Mouse (Mus musculus): Measurements from ENCODE around the gene Srd5a1. TPM values are rescaled to one million over a fixed set of nuclear protein-coding genes. Genes with fewer than 3 reads are reported as not detected.

Srd5a1 gene
- polyA plus RNA-seq, 1 experiment from 2014 or later = 25.6 TPM

GRCm38 (mm10) chr13:69555045-69555444 lies 56.2 kb downstream of the Srd5a1 start:
- no peak for ATAC-seq
- Histone ChIP-seq H3K4me3 (replicated peaks; ENCODE audit: low read length) (no peak overlapping the region), H3K27ac (ENCODE audit: low read length) (no peak overlapping the region), H3K27me3 (replicated peaks; ENCODE audit: control insufficient read depth, insufficient read depth, low read length) (no peaks in the 10 kb centered on the region), H3K36me3 (ENCODE audit: control insufficient read depth, insufficient read depth) (no peaks in the 10 kb centered on the region), H3K9ac (replicated peaks; ENCODE audit: low read depth, low read length) (no peak overlapping the region), H3K4me1 (replicated peaks; ENCODE audit: control insufficient read depth, insufficient read depth, low read length) (0 out of 2 replicates have a peak, but pooled peaks cover 2% of the 10 kb centered on the region), H3K9me3 (ENCODE audit: control insufficient read depth, low read length) (no peaks in the 10 kb centered on the region), H3K4me2 (ENCODE audit: low read length) (no peak overlapping the region)
- 35% methylated on average over 8 of the region's 8 CpGs for WGBS

- no peak for ATAC-seq
- Histone ChIP-seq H3K9ac (replicated peaks; ENCODE audit: low read depth, low read length) (no peak overlapping the region), H3K4me2 (ENCODE audit: low read length) (no peak overlapping the region), H3K4me3 (replicated peaks; ENCODE audit: low read length) (no peak overlapping the region), H3K9me3 (ENCODE audit: control insufficient read depth, low read length) (no peaks in the 10 kb centered on the region), H3K4me1 (replicated peaks; ENCODE audit: control insufficient read depth, insufficient read depth, low read length) (no peaks in the 10 kb centered on the region), H3K27ac (ENCODE audit: low read length) (no peak overlapping the region), H3K27me3 (replicated peaks; ENCODE audit: control insufficient read depth, insufficient read depth, low read length) (no peaks in the 10 kb centered on the region), H3K36me3 (ENCODE audit: control insufficient read depth, insufficient read depth) (no peaks in the 10 kb centered on the region)
- 90% methylated on average over 9 of the region's 9 CpGs for WGBS
Measured at GRCm38 (mm10) chr13:69554255-69554654, 57.0 kb downstream of the Srd5a1 start.

GRCm38 (mm10) chr13:69553024-69553423 lies 58.2 kb downstream of the Srd5a1 start:
- H3K9me3 ChIP-seq (ENCODE audit: control insufficient read depth, low read length) = no peaks in the 10 kb centered on the region
- ATAC-seq = no peak
- WGBS = 26% methylated on average over 5 of the region's 5 CpGs

GRCm38 (mm10) chr13:69550831-69551230 lies 60.4 kb downstream of the Srd5a1 start:
- WGBS = 98% methylated on average over 2 of the region's 2 CpGs
- ATAC-seq = no peak

More at GRCm38 (mm10) chr13:69553024-69553423, 58.2 kb downstream of the Srd5a1 start:
- no peaks in the 10 kb centered on the region for H3K27me3 ChIP-seq (replicated peaks; ENCODE audit: control insufficient read depth, insufficient read depth, low read length)
- no peak overlapping the region for H3K4me3 ChIP-seq (replicated peaks; ENCODE audit: low read length)
- no peak overlapping the region for H3K27ac ChIP-seq (ENCODE audit: low read length)
- no peak overlapping the region for H3K4me2 ChIP-seq (ENCODE audit: low read length)
- H3K4me1 ChIP-seq (replicated peaks; ENCODE audit: control insufficient read depth, insufficient read depth, low read length) = no peaks in the 10 kb centered on the region
- no peaks in the 10 kb centered on the region for H3K36me3 ChIP-seq (ENCODE audit: control insufficient read depth, insufficient read depth)
- H3K9ac ChIP-seq (replicated peaks; ENCODE audit: low read depth, low read length) = no peak overlapping the region

GRCm38 (mm10) chr13:69549980-69550379 lies 61.3 kb downstream of the Srd5a1 start:
- Histone ChIP-seq H3K27me3 (replicated peaks; ENCODE audit: control insufficient read depth, insufficient read depth, low read length) (no peaks in the 10 kb centered on the region), H3K4me1 (replicated peaks; ENCODE audit: control insufficient read depth, insufficient read depth, low read length) (no peaks in the 10 kb centered on the region), H3K27ac (ENCODE audit: low read length) (no peak overlapping the region), H3K4me3 (replicated peaks; ENCODE audit: low read length) (no peak overlapping the region), H3K9me3 (ENCODE audit: control insufficient read depth, low read length) (no peaks in the 10 kb centered on the region), H3K36me3 (ENCODE audit: control insufficient read depth, insufficient read depth) (no peaks in the 10 kb centered on the region), H3K9ac (replicated peaks; ENCODE audit: low read depth, low read length) (no peak overlapping the region), H3K4me2 (ENCODE audit: low read length) (no peak overlapping the region)
- 52% methylated on average over 8 of the region's 8 CpGs for WGBS
- no peak for ATAC-seq

More at GRCm38 (mm10) chr13:69550831-69551230, 60.4 kb downstream of the Srd5a1 start:
- Histone ChIP-seq H3K9me3 (ENCODE audit: control insufficient read depth, low read length) (no peaks in the 10 kb centered on the region), H3K4me1 (replicated peaks; ENCODE audit: control insufficient read depth, insufficient read depth, low read length) (no peaks in the 10 kb centered on the region), H3K4me2 (ENCODE audit: low read length) (no peak overlapping the region), H3K27me3 (replicated peaks; ENCODE audit: control insufficient read depth, insufficient read depth, low read length) (no peaks in the 10 kb centered on the region), H3K36me3 (ENCODE audit: control insufficient read depth, insufficient read depth) (no peaks in the 10 kb centered on the region), H3K9ac (replicated peaks; ENCODE audit: low read depth, low read length) (no peak overlapping the region), H3K4me3 (replicated peaks; ENCODE audit: low read length) (no peak overlapping the region), H3K27ac (ENCODE audit: low read length) (no peak overlapping the region)

- Histone ChIP-seq H3K36me3 (ENCODE audit: control insufficient read depth, insufficient read depth) (no peaks in the 10 kb centered on the region), H3K27ac (ENCODE audit: low read length) (no peak overlapping the region), H3K4me1 (replicated peaks; ENCODE audit: control insufficient read depth, insufficient read depth, low read length) (peaks cover 6% of the 10 kb centered on the region; the same call in 1 of the 2 replicates), H3K4me2 (ENCODE audit: low read length) (no peak overlapping the region), H3K9ac (replicated peaks; ENCODE audit: low read depth, low read length) (no peak overlapping the region), H3K4me3 (replicated peaks; ENCODE audit: low read length) (no peak overlapping the region), H3K27me3 (replicated peaks; ENCODE audit: control insufficient read depth, insufficient read depth, low read length) (no peaks in the 10 kb centered on the region), H3K9me3 (ENCODE audit: control insufficient read depth, low read length) (no peaks in the 10 kb centered on the region)
- 64% methylated on average over 16 of the region's 16 CpGs for WGBS
- no peak for ATAC-seq
Measured at GRCm38 (mm10) chr13:69547488-69548180, 63.6 kb downstream of the Srd5a1 start.

GRCm38 (mm10) chr13:69545019-69545418 lies 66.2 kb downstream of the Srd5a1 start:
- no peak overlapping the region for H3K4me2 ChIP-seq (ENCODE audit: low read length)
- no peaks in the 10 kb centered on the region for H3K27me3 ChIP-seq (replicated peaks; ENCODE audit: control insufficient read depth, insufficient read depth, low read length)
- H3K27ac ChIP-seq (ENCODE audit: low read length) = no peak overlapping the region
- ATAC-seq = no peak
- H3K9ac ChIP-seq (replicated peaks; ENCODE audit: low read depth, low read length) = no peak overlapping the region
- WGBS = 24% methylated on average over 3 of the region's 3 CpGs
- no peak overlapping the region for H3K4me3 ChIP-seq (replicated peaks; ENCODE audit: low read length)
- H3K36me3 ChIP-seq (ENCODE audit: control insufficient read depth, insufficient read depth) = no peaks in the 10 kb centered on the region
- peaks cover 6% of the 10 kb centered on the region; the same call in 1 of the 2 replicates for H3K4me1 ChIP-seq (replicated peaks; ENCODE audit: control insufficient read depth, insufficient read depth, low read length)
- no peaks in the 10 kb centered on the region for H3K9me3 ChIP-seq (ENCODE audit: control insufficient read depth, low read length)

GRCm38 (mm10) chr13:69543595-69543994 lies 67.6 kb downstream of the Srd5a1 start:
- H3K4me1 ChIP-seq (replicated peaks; ENCODE audit: control insufficient read depth, insufficient read depth, low read length) = peaks cover 6% of the 10 kb centered on the region; the same call in 1 of the 2 replicates
- H3K9me3 ChIP-seq (ENCODE audit: control insufficient read depth, low read length) = no peaks in the 10 kb centered on the region
- no peak overlapping the region for H3K27ac ChIP-seq (ENCODE audit: low read length)
- no peak overlapping the region for H3K9ac ChIP-seq (replicated peaks; ENCODE audit: low read depth, low read length)
- no peaks in the 10 kb centered on the region for H3K27me3 ChIP-seq (replicated peaks; ENCODE audit: control insufficient read depth, insufficient read depth, low read length)
- no peaks in the 10 kb centered on the region for H3K36me3 ChIP-seq (ENCODE audit: control insufficient read depth, insufficient read depth)
- 48% methylated on average over 12 of the region's 12 CpGs for WGBS
- H3K4me3 ChIP-seq (replicated peaks; ENCODE audit: low read length) = no peak overlapping the region
- no peak overlapping the region for H3K4me2 ChIP-seq (ENCODE audit: low read length)
- ATAC-seq = peak; percentile 34

GRCm38 (mm10) chr13:69542571-69543352 lies 68.5 kb downstream of the Srd5a1 start:
- H3K4me1 ChIP-seq (replicated peaks; ENCODE audit: control insufficient read depth, insufficient read depth, low read length) = peaks cover 6% of the 10 kb centered on the region; the same call in 1 of the 2 replicates
- WGBS = 33% methylated on average over 17 of the region's 17 CpGs
- no peaks in the 10 kb centered on the region for H3K36me3 ChIP-seq (ENCODE audit: control insufficient read depth, insufficient read depth)
- H3K4me3 ChIP-seq (replicated peaks; ENCODE audit: low read length) = no peak overlapping the region
- no peaks in the 10 kb centered on the region for H3K27me3 ChIP-seq (replicated peaks; ENCODE audit: control insufficient read depth, insufficient read depth, low read length)
- no peak overlapping the region for H3K27ac ChIP-seq (ENCODE audit: low read length)
- no peak; the same call in 1 of the 2 replicates for ATAC-seq
- no peaks in the 10 kb centered on the region for H3K9me3 ChIP-seq (ENCODE audit: control insufficient read depth, low read length)
- no peak overlapping the region for H3K4me2 ChIP-seq (ENCODE audit: low read length)
- no peak overlapping the region for H3K9ac ChIP-seq (replicated peaks; ENCODE audit: low read depth, low read length)
